Mouse (Mus musculus): ENCODE data around the gene Vmn1r201. TPM values are rescaled to one million over a fixed set of nuclear protein-coding genes. Genes with fewer than 3 reads are reported as not detected.

Vmn1r201 gene
- polyA plus RNA-seq (2015; fragmentation: Nextera tagmentation; extraction: Ambion mirVana): not detected in 2 replicates

DNA sequence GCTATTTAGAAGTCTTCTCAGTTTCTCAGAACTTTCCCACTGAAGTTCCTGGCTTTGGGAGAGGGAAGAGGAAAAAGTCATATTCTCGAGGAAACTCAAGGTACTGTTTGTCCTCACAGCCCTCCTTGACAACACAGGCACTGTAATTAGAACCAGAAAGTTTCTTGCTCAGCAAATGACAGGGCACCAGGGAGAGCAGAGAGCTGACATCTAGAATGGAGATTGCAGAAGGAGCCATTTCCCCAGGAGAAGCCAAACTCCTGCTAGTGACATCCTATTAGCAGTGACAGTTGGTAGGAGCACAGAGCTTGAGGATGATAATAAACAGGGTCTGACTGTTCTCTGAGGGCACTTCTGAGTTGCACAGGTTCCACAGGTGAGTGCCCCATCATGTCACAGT is at the start of gene Vmn1r201:
Vmn1r201 (plus strand) TSS at position 301 of the 400 bp plus-strand sequence.
- H3K4me1 ChIP-seq (replicated peaks): no peaks in the 10 kb centered on the region
- no peaks in the 10 kb centered on the region for H3K27me3 ChIP-seq
- no peaks in the 10 kb centered on the region for H3K9me3 ChIP-seq
- H3K4me3 ChIP-seq: no peak within 1 kb of the TSS
- no peak for ATAC-seq (ENCODE audit: low read depth)
- no peak within 1 kb of the TSS for H3K27ac ChIP-seq (replicated peaks)
- H3K4me2 ChIP-seq: no peak within 1 kb of the TSS
- no peaks in the 10 kb centered on the region for H3K36me3 ChIP-seq
- H3K9ac ChIP-seq: no peak within 1 kb of the TSS
- 69% methylated on average over 1 of the region's 1 CpGs for WGBS

DNA sequence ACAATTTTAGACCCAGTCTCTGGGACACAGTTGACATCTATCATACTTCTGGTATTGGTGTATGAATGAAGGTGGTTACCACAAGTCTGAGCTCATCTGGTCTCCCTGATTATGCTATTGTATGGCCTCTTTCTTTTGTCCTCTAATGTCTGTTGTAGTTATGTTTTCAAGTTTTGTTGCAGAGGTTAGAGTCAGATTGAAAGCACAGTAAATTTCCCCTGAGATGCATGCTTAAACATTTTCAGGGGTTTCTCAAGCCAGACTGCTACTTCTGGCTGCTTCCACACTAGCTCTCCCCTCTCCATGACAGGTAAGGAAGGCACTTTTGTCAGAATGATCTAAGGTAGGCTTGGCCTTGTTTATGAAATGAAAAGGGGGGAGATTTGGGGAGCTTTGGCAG is 16.6 kb upstream of the Vmn1r201 start:
- Histone ChIP-seq H3K9ac (no peak overlapping the region), H3K9me3 (no peaks in the 10 kb centered on the region), H3K36me3 (no peaks in the 10 kb centered on the region), H3K27ac (replicated peaks) (no peak overlapping the region), H3K27me3 (no peaks in the 10 kb centered on the region), H3K4me2 (no peak overlapping the region), H3K4me1 (replicated peaks) (no peaks in the 10 kb centered on the region), H3K4me3 (no peak overlapping the region)
- ATAC-seq (ENCODE audit: low read depth): no peak

DNA sequence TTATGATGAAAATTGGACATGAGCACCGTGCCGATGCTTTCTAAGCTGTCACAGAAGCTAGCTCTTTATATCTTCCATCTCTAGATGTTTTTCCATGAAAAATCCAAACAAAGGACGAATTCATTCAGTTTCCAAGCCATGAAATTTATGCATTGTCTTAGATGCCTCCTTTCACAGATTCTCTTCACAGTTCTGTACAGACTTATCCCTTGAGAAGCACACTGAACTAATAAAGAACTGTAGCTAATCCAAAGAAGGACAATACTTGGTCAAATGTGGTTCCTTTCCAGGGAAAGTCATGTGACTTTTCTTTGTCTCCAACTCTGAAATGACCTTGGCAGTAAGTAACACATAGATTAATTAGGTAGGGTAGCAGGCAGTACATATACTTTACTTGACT is 30.7 kb downstream of the Vmn1r201 start:
- no peak overlapping the region for H3K27ac ChIP-seq (replicated peaks)
- no peaks in the 10 kb centered on the region for H3K4me1 ChIP-seq (replicated peaks)
- whole genome bisulfite sequencing: 54% methylated on average over 3 of the region's 3 CpGs
- H3K4me2 ChIP-seq: no peak overlapping the region
- H3K4me3 ChIP-seq: no peak overlapping the region
- H3K36me3 ChIP-seq: no peaks in the 10 kb centered on the region
- no peaks in the 10 kb centered on the region for H3K9me3 ChIP-seq
- no peak for ATAC-seq (ENCODE audit: low read depth)
- no peak overlapping the region for H3K9ac ChIP-seq
- no peaks in the 10 kb centered on the region for H3K27me3 ChIP-seq

DNA sequence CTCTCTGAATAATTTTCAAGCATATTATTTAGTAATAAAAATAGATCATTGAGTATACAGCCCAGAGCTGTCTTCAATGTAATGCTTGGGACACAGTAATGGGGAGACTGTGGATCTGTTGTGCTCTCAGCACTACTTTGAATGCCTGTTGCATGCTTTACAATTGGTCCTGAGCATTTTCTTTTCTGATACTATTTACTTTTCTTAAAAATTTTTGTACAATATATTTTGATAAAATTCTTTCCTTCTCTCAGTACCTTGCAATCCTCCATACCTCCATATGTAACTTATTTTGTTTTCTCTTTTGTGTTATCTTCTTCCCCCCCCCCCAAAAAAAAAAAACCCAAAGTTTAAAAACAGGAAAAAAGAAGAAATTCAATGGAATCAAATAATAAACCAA is 33.6 kb downstream of the Vmn1r201 start, which contains the start of gene Vmn1r202:
Vmn1r202 (minus strand) TSS at position 101 of the 400 bp plus-strand sequence.
- Histone ChIP-seq H3K27me3 (no peaks in the 10 kb centered on the region), H3K4me2 (no peak within 1 kb of the TSS), H3K36me3 (no peaks in the 10 kb centered on the region), H3K4me3 (no peak within 1 kb of the TSS), H3K9ac (no peak within 1 kb of the TSS), H3K27ac (replicated peaks) (no peak within 1 kb of the TSS), H3K9me3 (no peaks in the 10 kb centered on the region), H3K4me1 (replicated peaks) (no peaks in the 10 kb centered on the region)
- ATAC-seq (ENCODE audit: low read depth): no peak

DNA sequence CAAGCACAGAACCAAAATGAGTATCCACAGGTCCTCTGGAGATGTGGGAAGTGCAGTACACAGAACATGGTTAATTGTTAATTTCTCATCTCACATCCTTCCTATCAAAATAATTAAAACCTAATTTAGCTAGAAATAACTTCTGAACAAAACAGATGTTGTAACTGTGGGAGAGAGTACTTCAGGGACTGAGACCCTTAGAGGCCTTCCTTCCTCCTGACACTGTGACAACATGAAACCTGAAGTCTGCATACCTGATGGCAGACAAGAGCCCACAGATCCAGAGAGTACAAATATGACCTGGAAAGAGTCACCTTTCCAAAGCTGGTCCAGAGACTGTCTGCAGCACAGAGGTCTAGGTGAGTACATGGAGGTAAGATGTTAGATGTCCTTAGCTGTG is 46.1 kb downstream of the Vmn1r201 start, which contains the start of gene Vmn1r203:
Vmn1r203 (plus strand) TSS at position 301 of the 400 bp plus-strand sequence.
- H3K27ac ChIP-seq (replicated peaks): no peak within 1 kb of the TSS
- no peaks in the 10 kb centered on the region for H3K27me3 ChIP-seq
- no peaks in the 10 kb centered on the region for H3K9me3 ChIP-seq
- H3K4me3 ChIP-seq: no peak within 1 kb of the TSS
- no peaks in the 10 kb centered on the region for H3K4me1 ChIP-seq (replicated peaks)
- no peak for ATAC-seq (ENCODE audit: low read depth)
- no peak within 1 kb of the TSS for H3K4me2 ChIP-seq
- no peaks in the 10 kb centered on the region for H3K36me3 ChIP-seq
- no peak within 1 kb of the TSS for H3K9ac ChIP-seq

Other genes starting within 250 kb of the Vmn1r201 start
- gene Vmn1r193, start 248.8 kb upstream of the Vmn1r201 start, polyA plus RNA-seq (2015; fragmentation: Nextera tagmentation; extraction: Ambion mirVana): not detected in 2 replicates
- gene Vmn1r194, start 227.7 kb upstream of the Vmn1r201 start, polyA plus RNA-seq (2015; fragmentation: Nextera tagmentation; extraction: Ambion mirVana): not detected in 2 replicates
- gene Vmn1r195, start 201.4 kb upstream of the Vmn1r201 start, polyA plus RNA-seq (2015; fragmentation: Nextera tagmentation; extraction: Ambion mirVana): not detected in 2 replicates
- gene Vmn1r196, start 182.0 kb upstream of the Vmn1r201 start, polyA plus RNA-seq (2015; fragmentation: Nextera tagmentation; extraction: Ambion mirVana): not detected in 2 replicates
- not detected in 2 replicates for gene Vmn1r197, start 147.3 kb upstream of the Vmn1r201 start, polyA plus RNA-seq (2015; fragmentation: Nextera tagmentation; extraction: Ambion mirVana)
- not detected in 2 replicates for gene Vmn1r198, start 121.6 kb upstream of the Vmn1r201 start, polyA plus RNA-seq (2015; fragmentation: Nextera tagmentation; extraction: Ambion mirVana)
- not detected in 2 replicates for gene Vmn1r199, start 92.1 kb upstream of the Vmn1r201 start, polyA plus RNA-seq (2015; fragmentation: Nextera tagmentation; extraction: Ambion mirVana)
- gene Vmn1r200, start 81.5 kb upstream of the Vmn1r201 start, polyA plus RNA-seq (2015; fragmentation: Nextera tagmentation; extraction: Ambion mirVana): not detected in 2 replicates
- not detected in 2 replicates for gene Vmn1r202, start 33.5 kb downstream of the Vmn1r201 start, polyA plus RNA-seq (2015; fragmentation: Nextera tagmentation; extraction: Ambion mirVana)
- not detected in 2 replicates for gene Vmn1r203, start 46.2 kb downstream of the Vmn1r201 start, polyA plus RNA-seq (2015; fragmentation: Nextera tagmentation; extraction: Ambion mirVana)
- gene Vmn1r204, start 81.3 kb downstream of the Vmn1r201 start, polyA plus RNA-seq (2015; fragmentation: Nextera tagmentation; extraction: Ambion mirVana): not detected in 2 replicates
- gene Vmn1r205, start 121.1 kb downstream of the Vmn1r201 start, polyA plus RNA-seq (2015; fragmentation: Nextera tagmentation; extraction: Ambion mirVana): not detected in 2 replicates
- not detected in 2 replicates for gene Vmn1r206, start 152.3 kb downstream of the Vmn1r201 start, polyA plus RNA-seq (2015; fragmentation: Nextera tagmentation; extraction: Ambion mirVana)

Measured in neural tube, embryonic 13.5 days (tissue).